Mouse (Mus musculus) midbrain, embryonic 13.5 days (tissue): ENCODE measurements at regions not wholly inside any gene's neighbourhood (a gene's known extent, or its start where the extent isn't known, plus 50 kb on each side); places are given as distances from the start of the nearest gene placed in this dataset.

Source experiments
- ATAC-seq: fragments of 200-750 bp; cut with Nextera tagmentation; 2 replicates; pipeline ENCODE4 v1.8.0; 2017; ENCODE audit warnings: mild to moderate bottlenecking, moderate TSS enrichment, moderate library complexity
- H3K27ac ChIP-seq: fragments of 300-500 bp; sonication (generic); 2 replicates; pipeline ENCODE4 v1.5.1; 2015; ENCODE audit warnings: inconsistent platforms, mild to moderate bottlenecking, moderate library complexity
- H3K27me3 ChIP-seq: fragments of 300-500 bp; sonication (generic); 2 replicates; pipeline ENCODE4 v1.6.1; 2015; ENCODE audit warnings: mild to moderate bottlenecking, inconsistent platforms
- H3K36me3 ChIP-seq: fragments of 300-500 bp; sonication (generic); 2 replicates; pipeline ENCODE4 v1.6.1; 2015; ENCODE audit warnings: mild to moderate bottlenecking, inconsistent platforms
- H3K4me1 ChIP-seq: fragments of 300-500 bp; sonication (generic); replicated peaks from 2 replicates; pipeline ENCODE4 v1.6.1; 2015; ENCODE audit warnings: inconsistent platforms
- H3K4me2 ChIP-seq: fragments of 300-500 bp; sonication (generic); replicated peaks from 2 replicates; pipeline ENCODE4 v1.6.1; 2015; ENCODE audit warnings: moderate library complexity, mild to moderate bottlenecking, inconsistent platforms
- H3K4me3 ChIP-seq: fragments of 300-500 bp; sonication (generic); replicated peaks from 2 replicates; pipeline ENCODE4 v1.5.1; 2015; ENCODE audit warnings: mild to moderate bottlenecking, inconsistent platforms
- H3K9ac ChIP-seq: fragments of 300-500 bp; sonication (generic); replicated peaks from 2 replicates; pipeline ENCODE4 v1.6.1; 2015; ENCODE audit warnings: mild to moderate bottlenecking, inconsistent platforms
- H3K9me3 ChIP-seq: fragments of 300-500 bp; sonication (generic); 2 replicates; pipeline ENCODE4 v1.6.1; 2016; ENCODE audit warnings: mild to moderate bottlenecking, inconsistent platforms
- WGBS: fragments of 180-500 bp; shearing (Covaris S2); methylation state at CpG from one replicate; pipeline ENCODE4 v1.1.7; 2015; 5-methylcytosine and 5-hydroxymethylcytosine counted together

- H3K9me3 ChIP-seq = no peaks in the 10 kb centered on the region
- H3K36me3 ChIP-seq = no peaks in the 10 kb centered on the region
- 94% methylated on average over 2 of the region's 2 CpGs for WGBS
- ATAC-seq = no peak
- H3K4me3 ChIP-seq = no peak overlapping the region
- no peak overlapping the region for H3K27ac ChIP-seq
- 0 out of 2 replicates have a peak, but pooled peaks cover 3% of the 10 kb centered on the region for H3K27me3 ChIP-seq
- no peaks in the 10 kb centered on the region for H3K4me1 ChIP-seq
- no peak overlapping the region for H3K4me2 ChIP-seq
- no peak overlapping the region for H3K9ac ChIP-seq
These were observed 85.9 kb upstream of the Lmcd1 start for GRCm38 (mm10) chr6:112187636-112188035.

GRCm38 (mm10) chr6:112191032-112191431 lies 82.5 kb upstream of the Lmcd1 start:
- H3K36me3 ChIP-seq = no peaks in the 10 kb centered on the region

GRCm38 (mm10) chr6:112197445-112197844 lies 76.1 kb upstream of the Lmcd1 start:
- no peak overlapping the region for H3K9ac ChIP-seq
- H3K4me2 ChIP-seq = peak overlapping the region; percentile 30
- no peaks in the 10 kb centered on the region for H3K9me3 ChIP-seq
- H3K27ac ChIP-seq = no peak overlapping the region
- peak; percentile 78 for ATAC-seq
- no peaks in the 10 kb centered on the region for H3K4me1 ChIP-seq
- H3K4me3 ChIP-seq = no peak overlapping the region
- WGBS = 10% methylated on average over 16 of the region's 16 CpGs
- no peaks in the 10 kb centered on the region for H3K36me3 ChIP-seq
- no peaks in the 10 kb centered on the region for H3K27me3 ChIP-seq

More at GRCm38 (mm10) chr6:112191032-112191431, 82.5 kb upstream of the Lmcd1 start:
- WGBS = 46% methylated on average over 6 of the region's 6 CpGs
- 0 out of 2 replicates have a peak, but pooled peaks cover 3% of the 10 kb centered on the region for H3K27me3 ChIP-seq
- no peaks in the 10 kb centered on the region for H3K4me1 ChIP-seq
- H3K27ac ChIP-seq = no peak overlapping the region
- H3K4me2 ChIP-seq = no peak overlapping the region
- H3K4me3 ChIP-seq = no peak overlapping the region
- no peak overlapping the region for H3K9ac ChIP-seq
- no peak for ATAC-seq
- H3K9me3 ChIP-seq = no peaks in the 10 kb centered on the region

- 75% methylated on average over 4 of the region's 4 CpGs for WGBS
- ATAC-seq = no peak
- H3K36me3 ChIP-seq = no peaks in the 10 kb centered on the region
- 0 out of 2 replicates have a peak, but pooled peaks cover 4% of the 10 kb centered on the region for H3K4me1 ChIP-seq
- no peak overlapping the region for H3K4me2 ChIP-seq
- H3K4me3 ChIP-seq = no peak overlapping the region
- no peak overlapping the region for H3K9ac ChIP-seq
- no peaks in the 10 kb centered on the region for H3K27me3 ChIP-seq
- no peak overlapping the region for H3K27ac ChIP-seq
- no peaks in the 10 kb centered on the region for H3K9me3 ChIP-seq
These were observed 74.3 kb upstream of the Lmcd1 start for GRCm38 (mm10) chr6:112199241-112199640.

- no peaks in the 10 kb centered on the region for H3K9me3 ChIP-seq
- ATAC-seq = no peak
- no peaks in the 10 kb centered on the region for H3K36me3 ChIP-seq
- no peak overlapping the region for H3K4me2 ChIP-seq
- no peak overlapping the region for H3K27ac ChIP-seq
- H3K4me1 ChIP-seq = 0 out of 2 replicates have a peak, but pooled peaks cover 4% of the 10 kb centered on the region
- H3K4me3 ChIP-seq = no peak overlapping the region
- 80% methylated on average over 4 of the region's 4 CpGs for WGBS
- H3K9ac ChIP-seq = no peak overlapping the region
- H3K27me3 ChIP-seq = no peaks in the 10 kb centered on the region
These were observed 71.4 kb upstream of the Lmcd1 start for GRCm38 (mm10) chr6:112202120-112202519.

- 19% methylated on average over 2 of the region's 2 CpGs for WGBS
- no peak overlapping the region for H3K27ac ChIP-seq
- H3K9ac ChIP-seq = no peak overlapping the region
- 0 out of 2 replicates have a peak, but pooled peaks cover 4% of the 10 kb centered on the region for H3K4me1 ChIP-seq
- no peaks in the 10 kb centered on the region for H3K9me3 ChIP-seq
- H3K27me3 ChIP-seq = no peaks in the 10 kb centered on the region
- no peaks in the 10 kb centered on the region for H3K36me3 ChIP-seq
- H3K4me2 ChIP-seq = no peak overlapping the region
- no peak overlapping the region for H3K4me3 ChIP-seq
- ATAC-seq = no peak
These were observed 70.2 kb upstream of the Lmcd1 start for GRCm38 (mm10) chr6:112203321-112203720.

GRCm38 (mm10) chr6:112204956-112205355 lies 68.6 kb upstream of the Lmcd1 start:
- H3K4me1 ChIP-seq = 0 out of 2 replicates have a peak, but pooled peaks cover 4% of the 10 kb centered on the region
- no peak overlapping the region for H3K27ac ChIP-seq
- no peaks in the 10 kb centered on the region for H3K36me3 ChIP-seq
- H3K27me3 ChIP-seq = no peaks in the 10 kb centered on the region
- H3K9me3 ChIP-seq = no peaks in the 10 kb centered on the region
- no peak overlapping the region for H3K9ac ChIP-seq
- ATAC-seq = no peak
- 86% methylated on average over 2 of the region's 2 CpGs for WGBS
- H3K4me3 ChIP-seq = no peak overlapping the region
- no peak overlapping the region for H3K4me2 ChIP-seq

GRCm38 (mm10) chr6:112205420-112205995 lies 68.0 kb upstream of the Lmcd1 start:
- H3K36me3 ChIP-seq = no peaks in the 10 kb centered on the region

GRCm38 (mm10) chr6:112207229-112207628 lies 66.3 kb upstream of the Lmcd1 start:
- no peaks in the 10 kb centered on the region for H3K36me3 ChIP-seq
- no peak overlapping the region for H3K9ac ChIP-seq
- no peak overlapping the region for H3K4me3 ChIP-seq
- H3K27ac ChIP-seq = no peak overlapping the region
- no peaks in the 10 kb centered on the region for H3K27me3 ChIP-seq
- H3K4me2 ChIP-seq = no peak overlapping the region
- H3K4me1 ChIP-seq = peaks cover 14% of the 10 kb centered on the region; the same call in 1 of the 2 replicates
- peak; percentile 32; the same call in 1 of the 2 replicates for ATAC-seq
- no peaks in the 10 kb centered on the region for H3K9me3 ChIP-seq
- WGBS = 45% methylated on average over 5 of the region's 5 CpGs

More at GRCm38 (mm10) chr6:112205420-112205995, 68.0 kb upstream of the Lmcd1 start:
- Histone ChIP-seq H3K4me3 (no peak overlapping the region), H3K4me1 (peaks cover 10% of the 10 kb centered on the region; the same call in 1 of the 2 replicates), H3K27me3 (no peaks in the 10 kb centered on the region), H3K9me3 (no peaks in the 10 kb centered on the region), H3K9ac (no peak overlapping the region), H3K27ac (no peak overlapping the region), H3K4me2 (no peak overlapping the region)
- WGBS = 90% methylated on average over 11 of the region's 11 CpGs
- ATAC-seq = no peak

- Histone ChIP-seq H3K4me3 (no peak overlapping the region), H3K27ac (peak overlapping the region; percentile 51), H3K9ac (no peak overlapping the region), H3K27me3 (no peaks in the 10 kb centered on the region), H3K4me1 (peaks cover 10% of the 10 kb centered on the region; the same call in 1 of the 2 replicates), H3K9me3 (no peaks in the 10 kb centered on the region), H3K36me3 (no peaks in the 10 kb centered on the region), H3K4me2 (no peak overlapping the region)
- 46% methylated on average over 8 of the region's 8 CpGs for WGBS
- ATAC-seq = peak; percentile 95
These were observed 63.2 kb upstream of the Lmcd1 start for GRCm38 (mm10) chr6:112210238-112210950.

GRCm38 (mm10) chr6:112216868-112217267 lies 56.7 kb upstream of the Lmcd1 start:
- H3K27ac ChIP-seq = no peak overlapping the region
- no peaks in the 10 kb centered on the region for H3K27me3 ChIP-seq
- no peaks in the 10 kb centered on the region for H3K36me3 ChIP-seq
- H3K9me3 ChIP-seq = no peaks in the 10 kb centered on the region
- ATAC-seq = no peak
- WGBS = 87% methylated on average over 3 of the region's 3 CpGs
- peaks cover 7% of the 10 kb centered on the region; the same call in 1 of the 2 replicates for H3K4me1 ChIP-seq
- H3K4me3 ChIP-seq = no peak overlapping the region
- no peak overlapping the region for H3K4me2 ChIP-seq
- H3K9ac ChIP-seq = no peak overlapping the region

- H3K4me2 ChIP-seq = no peak overlapping the region
- H3K4me3 ChIP-seq = no peak overlapping the region
- no peaks in the 10 kb centered on the region for H3K36me3 ChIP-seq
- no peak overlapping the region for H3K27ac ChIP-seq
- peak; percentile 66; the same call in 1 of the 2 replicates for ATAC-seq
- H3K9me3 ChIP-seq = no peaks in the 10 kb centered on the region
- H3K9ac ChIP-seq = no peak overlapping the region
- WGBS = 35% methylated on average over 1 of the region's 1 CpGs
- no peaks in the 10 kb centered on the region for H3K27me3 ChIP-seq
- peaks cover 7% of the 10 kb centered on the region; the same call in 1 of the 2 replicates for H3K4me1 ChIP-seq
These were observed 55.3 kb upstream of the Lmcd1 start for GRCm38 (mm10) chr6:112218248-112218647.
